Mouse (Mus musculus): ENCODE measurements around the gene Numa1. TPM values are rescaled to one million over a fixed set of nuclear protein-coding genes. Genes with fewer than 3 reads are reported as not detected.

The Numa1 gene
- polyA plus RNA-seq (2021; fragmentation: Nextera tagmentation), result 25.8 and 31.2 TPM in 2 replicates
- long read RNA-seq, experiment 1, partial matches to known transcripts, result 17 of 22 reads
- long read RNA-seq, experiment 1, other reads (novel, unspliced or antisense), result 3 of 22 reads
- long read RNA-seq, experiment 2, transcript Numa1-202 (13 exons, 2,934 nt), result major isoform, 38 of 83 reads
- long read RNA-seq, experiment 2, partial matches to known transcripts, result 26 of 83 reads
- long read RNA-seq, experiment 2, other reads (novel, unspliced or antisense), result 19 of 83 reads

GRCm38 (mm10) chr7:101933751-101934240 is at the start of gene Numa1, which contains the start of gene Lrrc51:
Numa1 (plus strand) TSS chr7:101934111.
Lrrc51 (minus strand) TSS chr7:101933895.

GRCm38 (mm10) chr7:101905561-101906286 is 28.2 kb upstream of the Numa1 start, which contains the start of gene Lamtor1:
Lamtor1 (plus strand) TSS chr7:101905904.

GRCm38 (mm10) chr7:101906287-101906681 is 27.6 kb upstream of the Numa1 start, which contains the start of gene Tomt:
Tomt (minus strand) TSS chr7:101906359.

GRCm38 (mm10) chr7:102018590-102018989 is 84.7 kb downstream of the Numa1 start, which contains the start of gene Il18bp:
Il18bp (minus strand) TSS chr7:102018690.

Other genes starting within 250 kb of the Numa1 start
- not detected in 2 replicates for gene Phox2a, start 115.8 kb upstream of the Numa1 start, polyA plus RNA-seq (2021; fragmentation: Nextera tagmentation)
- gene Inppl1, start 95.9 kb upstream of the Numa1 start, polyA plus RNA-seq (2021; fragmentation: Nextera tagmentation), result 2.2 and 2.9 TPM in 2 replicates
- gene Folr2, start 76.9 kb upstream of the Numa1 start, polyA plus RNA-seq (2021; fragmentation: Nextera tagmentation), result 0.78 and 0.93 TPM in 2 replicates
- 26.6 and 27.6 TPM in 2 replicates for gene Anapc15, start 70.4 kb upstream of the Numa1 start, polyA plus RNA-seq (2021; fragmentation: Nextera tagmentation)
- gene Folr1, start 63.3 kb upstream of the Numa1 start, polyA plus RNA-seq (2021; fragmentation: Nextera tagmentation), result 7.6 and 132 TPM in 2 replicates
- 224 and 235 TPM in 2 replicates for gene Lamtor1, start 28.2 kb upstream of the Numa1 start, polyA plus RNA-seq (2021; fragmentation: Nextera tagmentation)
- not detected in 2 replicates for gene Tomt, start 27.8 kb upstream of the Numa1 start, polyA plus RNA-seq (2021; fragmentation: Nextera tagmentation)
- 13.0 and 24.4 TPM in 2 replicates for gene Lrrc51, start 216 bp upstream of the Numa1 start, polyA plus RNA-seq (2021; fragmentation: Nextera tagmentation)
- gene Il18bp, start 84.6 kb downstream of the Numa1 start, polyA plus RNA-seq (2021; fragmentation: Nextera tagmentation), result 0.60 and 1.5 TPM in 2 replicates
- gene Rnf121, start 131.4 kb downstream of the Numa1 start, polyA plus RNA-seq (2021; fragmentation: Nextera tagmentation), result 18.0 and 19.2 TPM in 2 replicates
- gene Xndc1, start 131.4 kb downstream of the Numa1 start, polyA plus RNA-seq (2021; fragmentation: Nextera tagmentation), result 2.4 and 3.1 TPM in 2 replicates
- 0.09 and 0.13 TPM in 2 replicates for gene Xntrpc, start 131.6 kb downstream of the Numa1 start, polyA plus RNA-seq (2021; fragmentation: Nextera tagmentation)
- gene Trpc2, start 149.0 kb downstream of the Numa1 start, polyA plus RNA-seq (2021; fragmentation: Nextera tagmentation), result not detected in 2 replicates
- 0.10 and 0.11 TPM in 2 replicates for gene Art1, start 167.6 kb downstream of the Numa1 start, polyA plus RNA-seq (2021; fragmentation: Nextera tagmentation)
- gene Art5, start 175.4 kb downstream of the Numa1 start, polyA plus RNA-seq (2021; fragmentation: Nextera tagmentation), result not detected in 2 replicates
- gene Chrna10, start 182.7 kb downstream of the Numa1 start, polyA plus RNA-seq (2021; fragmentation: Nextera tagmentation), result 0.05 and 0.21 TPM in 2 replicates

All from layer of hippocampus, adult 6 months (tissue).